Mouse (Mus musculus): ENCODE measurements at regions not wholly inside any gene's neighbourhood (a gene's known extent, or its start where the extent isn't known, plus 50 kb on each side); places are given as distances from the start of the nearest gene placed in this dataset.

- no peak for DNase-seq (ENCODE audit: low read depth, low spot score)
These were observed 290.0 kb upstream of the Nrsn1 start for GRCm38 (mm10) chr13:25560339-25560738.

GRCm38 (mm10) chr13:25554962-25555361 is 284.7 kb upstream of the Nrsn1 start:
- no peak for DNase-seq (ENCODE audit: low read depth, low spot score)

GRCm38 (mm10) chr13:25548551-25548950 is 278.2 kb upstream of the Nrsn1 start:
- DNase-seq (ENCODE audit: low read depth, low spot score), result no peak

DNA sequence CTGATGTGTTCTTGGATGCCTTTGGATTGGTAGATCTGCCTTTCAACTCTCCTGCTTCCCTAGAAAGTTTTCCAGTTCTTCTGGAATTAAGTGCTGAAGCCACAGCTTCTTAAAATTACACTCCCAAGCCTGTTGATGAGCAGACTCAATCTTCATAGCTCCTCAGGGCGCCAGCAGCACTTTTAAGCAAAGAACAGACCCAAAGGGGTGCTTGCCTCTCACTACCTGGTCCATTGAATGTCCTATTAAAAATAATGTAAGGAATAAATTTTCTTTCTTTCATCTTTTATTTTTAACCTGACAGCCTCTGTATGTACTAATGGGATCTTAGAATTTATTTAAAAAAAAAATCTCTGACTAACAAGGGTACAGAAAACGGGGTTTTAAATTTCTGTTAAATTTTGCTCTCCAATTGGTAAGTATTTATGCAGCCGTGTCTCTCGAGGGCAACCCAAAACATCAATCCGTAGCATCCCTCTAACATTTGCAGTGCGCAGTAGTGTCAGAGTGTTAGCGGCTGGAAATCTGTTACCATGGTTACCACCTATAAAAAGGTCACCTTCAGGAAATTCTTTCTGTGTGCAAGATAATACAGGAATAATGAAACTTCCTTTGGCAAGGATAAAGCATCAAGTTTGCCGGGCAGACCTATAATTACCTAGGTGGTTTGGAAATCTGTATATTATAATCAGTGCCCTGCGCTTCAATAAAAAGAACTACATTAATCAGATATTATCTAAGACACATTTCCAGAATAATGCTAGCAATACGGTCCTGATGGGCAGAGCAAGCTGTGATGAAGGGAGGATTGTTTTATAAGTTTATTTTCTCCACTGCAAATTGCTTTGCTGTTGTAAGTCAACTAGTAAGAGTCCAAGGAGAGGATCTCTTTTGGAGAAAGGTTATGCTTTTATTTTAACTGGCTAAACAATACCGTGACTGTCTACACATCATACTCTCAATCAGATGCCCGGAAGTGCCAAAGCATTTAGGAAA is 277.1 kb upstream of the Nrsn1 start:
- no peak for DNase-seq (ENCODE audit: low read depth, low spot score)

DNA sequence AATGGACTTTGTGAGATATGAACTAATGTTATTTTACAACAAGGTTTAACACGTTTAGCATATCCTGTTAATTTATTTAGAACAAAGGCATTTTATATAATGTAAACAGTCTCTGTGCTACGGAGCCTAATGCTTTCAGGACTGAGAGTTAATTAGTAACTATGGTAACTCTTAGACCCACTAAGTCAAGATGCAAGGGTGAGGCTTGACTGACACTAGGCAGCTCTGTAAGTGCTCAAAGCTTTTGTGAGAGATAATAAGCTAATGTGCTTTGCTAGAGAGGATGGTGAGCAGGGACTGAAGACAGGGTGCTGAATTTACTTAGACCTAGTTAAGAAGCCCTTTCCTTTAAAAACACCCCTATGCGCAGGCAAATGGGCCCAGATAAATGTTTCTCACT is 253.8 kb upstream of the Nrsn1 start:
- no peak for DNase-seq (ENCODE audit: low read depth, low spot score)

- DNase-seq (ENCODE audit: low read depth, low spot score), result no peak
These were observed 237.1 kb upstream of the Nrsn1 start for GRCm38 (mm10) chr13:25507355-25507754.

GRCm38 (mm10) chr13:25494492-25495034 is 224.3 kb upstream of the Nrsn1 start:
- DNase-seq (ENCODE audit: low read depth, low spot score), result no peak

DNA sequence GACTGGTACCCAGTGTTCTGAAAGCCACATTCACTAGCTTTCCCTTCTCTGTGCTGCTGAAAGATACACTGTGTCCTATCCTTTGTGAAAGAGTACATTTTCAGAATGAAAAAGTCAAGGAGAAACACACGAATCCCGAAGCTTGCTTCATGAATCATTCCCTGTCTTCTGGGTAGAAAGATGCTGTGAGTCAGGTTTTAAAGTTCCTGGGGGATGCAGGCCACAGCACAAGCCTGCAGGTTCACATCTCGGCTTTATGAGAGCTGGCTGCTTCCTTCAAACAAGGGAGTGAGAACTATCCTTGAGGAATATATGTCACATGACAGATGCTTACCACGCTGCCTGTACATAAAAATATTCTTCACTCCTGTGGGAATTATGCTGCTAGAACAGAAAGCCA is 219.7 kb upstream of the Nrsn1 start:
- no peak for DNase-seq (ENCODE audit: low read depth, low spot score)

GRCm38 (mm10) chr13:25483309-25483708 is 213.0 kb upstream of the Nrsn1 start:
- no peak for DNase-seq (ENCODE audit: low read depth, low spot score)

DNA sequence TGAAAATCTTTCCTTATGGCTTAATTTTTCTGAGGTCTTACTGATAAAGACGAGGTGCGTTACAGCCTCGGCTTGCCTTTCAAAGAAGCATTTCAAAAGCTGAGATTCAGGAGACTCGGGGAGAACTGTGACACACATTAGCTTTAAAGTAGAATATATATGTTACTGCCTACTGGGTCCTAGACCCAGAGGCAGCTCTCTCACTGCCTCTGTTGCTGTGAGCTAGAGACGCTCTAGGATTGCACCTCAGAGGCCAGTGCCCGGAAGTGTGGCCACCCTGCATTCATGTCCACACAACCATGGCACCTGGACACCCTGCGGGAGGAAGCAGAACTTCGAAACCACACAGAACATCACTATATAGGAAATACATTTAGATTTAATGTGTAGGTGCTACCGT is 181.6 kb upstream of the Nrsn1 start:
- no peak for DNase-seq (ENCODE audit: low read depth, low spot score)

- DNase-seq (ENCODE audit: low read depth, low spot score), result no peak
These were observed 181.1 kb upstream of the Nrsn1 start for GRCm38 (mm10) chr13:25451357-25451861.

DNA sequence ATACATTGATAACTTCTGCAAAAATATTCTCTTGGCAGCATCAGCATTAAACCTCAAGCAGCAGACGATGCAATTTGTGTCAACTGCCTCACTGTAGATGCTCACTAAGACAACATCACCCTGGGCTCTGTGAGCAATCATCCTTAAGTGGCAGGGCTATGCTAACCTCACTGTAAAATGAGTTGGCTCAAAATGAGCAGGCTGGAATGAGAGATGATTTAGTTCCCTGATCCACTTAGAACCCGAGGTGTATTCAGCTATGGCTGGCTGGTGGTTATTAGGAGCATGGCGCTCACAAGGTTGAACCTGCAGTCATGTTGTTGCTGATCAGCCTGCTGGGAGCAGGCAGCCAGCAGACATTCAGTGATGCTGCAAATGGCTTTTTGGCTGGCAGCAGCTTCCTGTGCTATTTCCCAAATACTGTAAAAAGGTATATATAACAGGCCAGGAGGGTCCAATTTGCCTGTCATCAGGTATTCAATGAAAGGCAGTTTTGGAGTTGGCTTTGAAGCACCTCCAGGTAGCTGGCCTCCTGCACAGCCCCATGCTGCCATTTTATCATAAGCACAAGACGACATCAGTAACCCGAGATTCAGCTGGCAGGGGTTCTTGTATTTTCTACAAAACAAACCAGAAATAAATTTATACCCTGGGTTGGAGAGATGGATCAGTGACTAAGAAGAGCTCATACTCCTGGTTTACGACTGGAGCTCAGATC is 159.6 kb upstream of the Nrsn1 start:
- DNase-seq (ENCODE audit: low read depth, low spot score), result no peak

DNA sequence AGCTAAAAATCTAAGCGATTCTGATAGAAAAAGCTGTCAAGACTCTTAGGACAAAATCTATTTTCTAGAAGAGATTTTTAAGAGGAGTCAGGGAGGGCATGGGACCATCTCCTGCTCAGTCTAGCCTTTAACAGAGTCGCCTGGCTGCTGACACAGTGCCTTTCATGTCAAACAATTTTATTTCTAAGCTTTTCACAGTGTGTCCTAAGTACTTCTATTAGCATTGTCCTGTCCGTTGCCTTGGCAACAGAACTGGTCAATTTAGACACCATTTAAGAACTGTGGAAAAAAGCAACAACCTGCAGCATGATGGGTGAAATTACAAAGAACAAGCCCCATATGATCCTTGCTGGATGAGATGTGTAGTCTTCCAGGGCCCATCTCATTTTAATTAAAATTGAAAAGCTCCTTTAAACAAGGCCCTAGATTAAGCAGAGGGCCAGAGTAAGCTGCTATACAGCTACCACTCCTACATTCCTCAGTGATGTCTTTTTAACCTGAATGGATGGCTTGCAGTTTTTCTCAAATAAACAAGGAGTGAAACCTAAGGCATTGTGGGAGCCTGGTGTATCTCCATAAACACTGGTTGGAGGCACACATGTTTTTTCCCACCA is 133.0 kb upstream of the Nrsn1 start:
- DNase-seq (ENCODE audit: low read depth, low spot score), result no peak

DNA sequence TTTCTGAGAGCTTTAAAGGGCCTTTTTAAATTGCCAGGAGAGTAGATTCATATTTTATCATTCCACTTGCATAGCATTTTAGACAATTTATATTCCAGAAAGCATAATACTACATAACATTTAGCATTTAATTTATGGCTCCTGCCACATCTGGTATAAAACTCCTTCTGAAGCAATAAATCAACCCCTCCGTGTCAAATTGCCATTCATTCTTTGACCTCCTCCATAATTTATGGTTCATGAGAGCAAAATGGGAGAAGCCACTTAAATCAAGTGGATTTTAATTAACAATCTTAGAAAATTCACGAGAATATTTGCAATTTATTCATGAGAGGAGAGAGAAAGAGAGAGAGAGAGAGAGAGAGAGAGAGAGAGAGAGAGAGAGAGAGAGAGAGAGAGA is 132.4 kb upstream of the Nrsn1 start:
- no peak for DNase-seq (ENCODE audit: low read depth, low spot score)

GRCm38 (mm10) chr13:25401936-25402504 is 131.7 kb upstream of the Nrsn1 start:
- DNase-seq (ENCODE audit: low read depth, low spot score), result no peak

- DNase-seq (ENCODE audit: low read depth, low spot score), result no peak
These were observed 122.5 kb upstream of the Nrsn1 start for GRCm38 (mm10) chr13:25392770-25393290.

GRCm38 (mm10) chr13:25362627-25362967 is 92.3 kb upstream of the Nrsn1 start:
- no peak for DNase-seq (ENCODE audit: low read depth, low spot score)

DNA sequence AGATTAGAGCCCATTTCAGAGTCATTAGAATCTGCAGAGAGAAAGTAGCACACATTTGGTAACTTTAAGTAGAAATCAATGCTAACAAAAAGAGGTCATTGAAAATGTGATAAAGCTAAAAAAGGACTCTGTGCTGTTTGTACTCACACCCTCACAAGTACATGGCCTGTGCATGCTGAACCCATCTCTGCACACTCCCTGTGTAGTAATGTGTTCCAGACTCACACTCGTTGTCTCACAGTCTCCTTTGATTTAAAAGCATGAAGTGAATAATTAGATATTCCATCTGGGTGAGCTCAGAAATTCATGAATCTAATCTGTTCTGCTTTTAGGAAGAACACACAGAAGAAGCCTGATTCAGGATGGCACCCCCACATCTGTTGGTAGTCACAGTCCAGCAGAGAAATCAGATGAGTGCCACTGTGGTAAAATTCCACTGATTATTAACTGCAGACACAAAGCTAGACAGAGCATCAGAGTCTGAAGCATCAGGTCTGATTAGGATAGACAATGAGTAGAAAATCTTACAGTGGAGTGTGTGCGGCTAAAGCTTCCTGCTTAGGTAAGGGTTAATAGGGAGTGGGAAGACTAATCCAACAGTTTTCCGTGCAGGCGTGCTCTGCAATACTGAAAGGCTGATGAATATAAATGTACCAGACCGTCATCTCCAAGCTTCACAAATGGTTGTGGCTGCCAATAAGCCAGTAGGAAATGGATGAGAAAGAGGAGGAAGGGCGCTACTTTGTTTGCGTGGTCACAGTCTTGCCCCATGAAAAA is 91.7 kb upstream of the Nrsn1 start:
- no peak for DNase-seq (ENCODE audit: low read depth, low spot score)

GRCm38 (mm10) chr13:25347558-25347957 is 77.3 kb upstream of the Nrsn1 start:
- DNase-seq (ENCODE audit: low read depth, low spot score), result no peak

- no peak for DNase-seq (ENCODE audit: low read depth, low spot score)
These were observed 73.0 kb upstream of the Nrsn1 start for GRCm38 (mm10) chr13:25343309-25343708.

- no peak for DNase-seq (ENCODE audit: low read depth, low spot score)
These were observed 71.5 kb upstream of the Nrsn1 start for GRCm38 (mm10) chr13:25341826-25342225.

All from CD4-positive, CD25-positive, alpha-beta regulatory T cell, adult 2 months (primary cell).